Mouse (Mus musculus): ENCODE measurements around the gene Mterf2.

GRCm38 (mm10) chr10:85071605-85072152 lies 56.1 kb downstream of the Mterf2 start:
- TF ChIP-seq CTCF (conservative IDR thresholded peaks at IDR 0.05 in 1 of 2, IDR thresholded peaks at IDR 0.05 in 1 of 2; ENCODE audit: low read depth in 2 of 2, low read length in 2 of 2) (no peak), HCFC1 (IDR thresholded peaks at IDR 0.05; ENCODE audit: low read depth, low read length) (no peak), MYC (IDR thresholded peaks at IDR 0.05; ENCODE audit: low read depth, low read length) (no peak)

Measured in CH12.LX (cell line).